Mouse (Mus musculus) spleen, adult 2 months (tissue): ENCODE results near the gene C2.

Experiments
- CTCF ChIP-seq: fragments of 200-500 bp; IDR thresholded peaks from 2 replicates; pipeline ENCODE4 v1.5.1; 2011; ENCODE audit warnings: mild to moderate bottlenecking, inconsistent platforms; ENCODE audit not compliant: insufficient read depth, insufficient read length, insufficient replicate concordance; ENCODE audit errors: extremely low read depth
- POLR2A ChIP-seq: fragments of 200-500 bp; IDR thresholded peaks from 2 replicates; pipeline ENCODE4 v1.6.1; 2011; ENCODE audit warnings: low read depth, low read length, inconsistent platforms

DNA sequence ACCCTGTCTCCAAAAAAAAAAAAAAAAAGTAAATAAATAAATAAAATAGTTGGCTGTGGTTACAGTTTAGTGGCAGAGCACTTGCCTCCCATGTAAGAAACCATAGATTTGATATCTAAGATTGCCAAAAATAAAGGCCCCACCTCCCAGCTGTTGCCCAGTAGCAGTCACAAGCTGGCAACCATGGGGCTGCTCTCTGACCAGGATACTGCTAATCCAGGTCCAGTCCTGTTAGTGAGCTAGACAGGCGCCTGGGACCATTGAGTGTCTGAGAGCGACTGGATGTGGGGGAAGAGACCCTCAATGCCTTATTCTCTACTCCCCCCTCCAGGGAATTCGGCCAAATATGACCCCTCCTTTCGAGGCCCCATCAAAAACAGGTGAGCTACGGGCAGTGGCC is 18.3 kb upstream of the C2 start:
- TF ChIP-seq CTCF (no peak), POLR2A (no peak)
